ENCODE assay signal across 9 mouse cellular contexts in the genomic region with DNA sequence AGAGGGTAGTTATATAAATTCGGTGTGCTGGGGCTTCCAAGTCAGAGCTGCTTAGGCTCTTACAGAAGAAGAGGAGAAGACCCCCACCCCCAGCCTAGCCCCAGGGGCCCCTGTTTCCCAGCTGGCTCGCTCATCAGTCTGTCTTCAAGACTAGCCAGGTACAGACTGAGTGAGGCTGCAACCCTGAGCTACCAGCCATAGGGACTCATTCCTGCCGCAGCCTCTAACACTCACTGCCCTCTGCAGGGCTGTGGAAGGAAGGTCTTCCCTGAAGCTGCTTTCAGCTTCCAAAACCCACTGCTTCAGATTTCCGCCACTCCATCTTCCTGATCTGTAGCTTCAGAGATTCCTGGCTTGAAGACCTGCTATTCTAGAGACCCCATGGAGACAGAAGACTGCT. TPM values are rescaled to one million over a fixed set of nuclear protein-coding genes. Genes with fewer than 3 reads are reported as not detected.
DNase-seq lines count a peak whose midpoint lies in the region; ATAC-seq and TF ChIP-seq lines count a peak whose summit lies in the region.
"Had no signal": no experiment of that assay in that cellular context is flagged by ENCODE, and none has a peak within 500 bp of the region (broad histone marks: within the 10 kb centered on the region; RNA-seq: fewer than 3 reads in every experiment).

No protein-coding gene starts in this region.

- TF ChIP-seq CTCF in layer of hippocampus, adult 2 months (conservative IDR thresholded peaks at IDR 0.05), result peak; percentile 75

- H3K4me2 ChIP-seq in limb, embryonic 11.5 days (ENCODE audit: low read depth, severe bottlenecking), result no peak overlapping the region
- H3K4me2 ChIP-seq: liver, embryonic 13.5 days; stomach, embryonic 15.5 days had no signal

- no peak for ATAC-seq in limb, embryonic 11.5 days (ENCODE audit: insufficient number of reproducible peaks, low FRiP score, low TSS enrichment, low read depth)

- H3K36me3 ChIP-seq in limb, embryonic 11.5 days (ENCODE audit: control insufficient read depth, insufficient read depth, low read length), result no peaks in the 10 kb centered on the region
- H3K36me3 ChIP-seq: liver, embryonic 13.5 days; stomach, embryonic 15.5 days had no signal

- no peak overlapping the region for H3K4me3 ChIP-seq in layer of hippocampus, adult 2 months
- no peak overlapping the region for H3K4me3 ChIP-seq in limb, embryonic 11.5 days (ENCODE audit: low read depth, low read length)
- H3K4me3 ChIP-seq: liver, embryonic 13.5 days; stomach, embryonic 15.5 days had no signal

- H3K9ac ChIP-seq in limb, embryonic 11.5 days (ENCODE audit: low read length), result no peak overlapping the region
- H3K9ac ChIP-seq: liver, embryonic 13.5 days; stomach, embryonic 15.5 days had no signal

- H3K27ac ChIP-seq in layer of hippocampus, adult 2 months, result no peak overlapping the region
- H3K27ac ChIP-seq in limb, embryonic 11.5 days (replicated peaks; ENCODE audit: low read depth, low read length), result no peak overlapping the region
- H3K27ac ChIP-seq: liver, embryonic 13.5 days; stomach, embryonic 15.5 days had no signal

- H3K4me1 ChIP-seq in limb, embryonic 11.5 days (ENCODE audit: control insufficient read depth, insufficient read depth, low read length), result no peaks in the 10 kb centered on the region
- H3K4me1 ChIP-seq: liver, embryonic 13.5 days; stomach, embryonic 15.5 days had no signal

- peak in 1 of 2 experiments; percentile 11 for DNase-seq in layer of hippocampus, adult 2 months (ENCODE audit: low spot score in 2 of 2)
- DNase-seq in layer of hippocampus, postnatal 25 days (ENCODE audit: extremely low spot score in 1 of 2, low spot score in 1 of 2), result no peak
- DNase-seq in NIH3T3 (ENCODE audit: low read depth), result peak; percentile 34
- peak; percentile 70 for DNase-seq in embryo, embryonic 10 days (ENCODE audit: low spot score)
- DNase-seq in limb, embryonic 11.5 days (ENCODE audit: low spot score), result peak; percentile 45
- DNase-seq in spleen, adult 12 weeks (ENCODE audit: low spot score), result no peak
- DNase-seq in spleen, postnatal 36 days (ENCODE audit: low spot score in 2 of 2), result no peak
- DNase-seq: liver, embryonic 13.5 days had no signal

- WGBS in limb, embryonic 11.5 days, result 25% methylated on average over 4 of the region's 4 CpGs

- no peaks in the 10 kb centered on the region for H3K9me3 ChIP-seq in limb, embryonic 11.5 days (ENCODE audit: control insufficient read depth, low read length)
- H3K9me3 ChIP-seq: liver, embryonic 13.5 days; stomach, embryonic 15.5 days had no signal

- no peaks in the 10 kb centered on the region for H3K27me3 ChIP-seq in limb, embryonic 11.5 days (ENCODE audit: control insufficient read depth, insufficient read depth, low read length)
- H3K27me3 ChIP-seq: liver, embryonic 13.5 days; stomach, embryonic 15.5 days had no signal

RNA-seq across cellular contexts. Expression of a gene that starts 35.5 kb away (rescaled TPM):
- total RNA-seq in layer of hippocampus, adult 2 months (2021), result under 1 TPM; 0.64 to 0.74 TPM
- total RNA-seq in layer of hippocampus, postnatal 25 days (2021), result under 1 TPM; 0.39 to 0.89 TPM
- polyA plus RNA-seq in limb, embryonic 11.5 days (2014; fragmentation: Nextera tagmentation; extraction: Ambion mirVana), result 0.41 TPM in 1 of 2 replicates, not detected in the other

RNA-seq across cellular contexts. Expression of a gene that starts 53.4 kb away (rescaled TPM):
- total RNA-seq in layer of hippocampus, adult 2 months (2021), result not detected
- not detected for total RNA-seq in layer of hippocampus, postnatal 25 days (2021)
- 0.08 TPM in 1 of 2 replicates, not detected in the other for polyA plus RNA-seq in limb, embryonic 11.5 days (2014; fragmentation: Nextera tagmentation; extraction: Ambion mirVana)

RNA-seq across cellular contexts. Expression of a gene that starts 54.1 kb away (rescaled TPM):
- 10 to 100 TPM; 65.1 to 67.3 TPM for total RNA-seq in layer of hippocampus, adult 2 months (2021)
- total RNA-seq in layer of hippocampus, postnatal 25 days (2021), result 10 to 100 TPM; 65.8 to 73.0 TPM
- 35.2 and 35.8 TPM in 2 replicates for polyA plus RNA-seq in limb, embryonic 11.5 days (2014; fragmentation: Nextera tagmentation; extraction: Ambion mirVana)

Comparison
In these comparisons a context has a peak if more than half of its experiments do, and no peak if none do; other contexts are left out.
1. DNase-seq: peak in NIH3T3 (single experiment), embryo, embryonic 10 days (single experiment) and limb, embryonic 11.5 days (single experiment); none in layer of hippocampus, postnatal 25 days (0 of 2), spleen, adult 12 weeks (single experiment) and spleen, postnatal 36 days (0 of 2).